Mouse (Mus musculus) olfactory bulb, adult 2 months (tissue): ENCODE results near the gene Itfg2. TPM values are rescaled to one million over a fixed set of nuclear protein-coding genes. Genes with fewer than 3 reads are reported as not detected.
A peak's percentile ranks its signal among the peaks of the same experiment; 100 is the strongest.

Experiments used
- H3K27ac ChIP-seq: fragments of 200-500 bp; 2 replicates; pipeline ENCODE4 v1.5.1; 2012; ENCODE audit warnings: low read depth, low read length; ENCODE audit not compliant: insufficient read depth
- H3K4me1 ChIP-seq: fragments of 200-500 bp; 2 replicates; pipeline ENCODE4 v1.6.1; 2012; ENCODE audit warnings: low read length; ENCODE audit not compliant: control insufficient read depth, insufficient read depth
- H3K4me3 ChIP-seq: fragments of 200-500 bp; 2 replicates; pipeline ENCODE4 v1.5.1; 2012; ENCODE audit warnings: mild to moderate bottlenecking, low read depth, low read length, moderate library complexity; ENCODE audit not compliant: insufficient read depth
- CTCF ChIP-seq: fragments of 200-500 bp; IDR thresholded peaks from 2 replicates; pipeline ENCODE4 v1.5.1; 2012; ENCODE audit warnings: low read depth, mild to moderate bottlenecking, low read length, moderate library complexity; ENCODE audit not compliant: insufficient read depth
- POLR2A ChIP-seq: fragments of 200-500 bp; IDR thresholded peaks from 2 replicates; pipeline ENCODE4 v1.6.1; 2012; ENCODE audit warnings: mild to moderate bottlenecking, low read depth, low read length, moderate library complexity; ENCODE audit not compliant: insufficient read depth
- WGBS: fragments of 180-500 bp; shearing (Covaris S2); methylation state at CpG from one replicate; pipeline ENCODE4 v1.1.7; 2018; 5-methylcytosine and 5-hydroxymethylcytosine counted together
- polyA plus RNA-seq: library from polyadenylated mRNA; stranded (reverse); fragments of >200 nt; gene quantifications from 2 replicates; pipeline ENCODE4 v1.2.4, GENCODE M21; 2012; ENCODE audit warnings: low replicate concordance; ENCODE audit not compliant: missing spikeins, insufficient read depth, insufficient read length

Itfg2 gene
- polyA plus RNA-seq, 1 experiment, result not detected

DNA sequence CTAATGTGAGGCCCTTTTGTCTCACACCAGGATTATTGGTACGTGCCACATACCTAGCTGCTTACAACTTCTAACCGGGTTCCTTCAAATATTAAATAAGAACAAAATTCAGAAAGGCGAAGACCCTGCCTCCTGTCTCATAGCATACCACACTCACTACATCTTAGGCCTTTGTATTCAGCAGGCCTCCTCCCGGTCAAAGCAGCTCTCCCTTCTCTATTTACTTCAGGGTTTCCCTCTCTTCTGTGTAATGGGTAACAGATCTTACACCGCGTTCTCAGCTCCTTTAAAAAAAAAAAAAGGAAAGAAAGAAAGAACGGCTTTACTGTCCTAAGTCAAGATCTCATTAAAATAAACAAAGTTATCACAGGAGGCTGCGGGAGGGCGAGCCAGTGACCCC lies 62.8 kb downstream of the Itfg2 start:
- TF ChIP-seq CTCF (no peak), POLR2A (no peak)
- Histone ChIP-seq H3K4me1 (no peaks in the 10 kb centered on the region), H3K27ac (no peak overlapping the region), H3K4me3 (peak overlapping the region; percentile 63)
- 12% methylated on average over 9 of the region's 9 CpGs for WGBS

Other genes with a start within 250 kb of the Itfg2 start
- gene Tead4, start 124.1 kb downstream of the Itfg2 start, polyA plus RNA-seq, result not detected in 2 replicates
- gene Tulp3, start 69.1 kb downstream of the Itfg2 start, polyA plus RNA-seq, result not detected in 2 replicates
- gene Rhno1, start 62.0 kb downstream of the Itfg2 start, polyA plus RNA-seq, result not detected in 2 replicates
- not detected in 2 replicates for gene Foxm1, start 62.0 kb downstream of the Itfg2 start, polyA plus RNA-seq
- gene Tex52, start 49.5 kb downstream of the Itfg2 start, polyA plus RNA-seq, result not detected in 2 replicates
- gene Gm44596, start 49.4 kb downstream of the Itfg2 start, polyA plus RNA-seq, result not detected in 2 replicates
- not detected in 2 replicates for gene Nrip2, start 25.6 kb downstream of the Itfg2 start, polyA plus RNA-seq
- not detected in 2 replicates for gene Fkbp4, start 13.7 kb upstream of the Itfg2 start, polyA plus RNA-seq
- gene Pzp, start 101.8 kb upstream of the Itfg2 start, polyA plus RNA-seq, result not detected in 2 replicates
- gene A2ml1, start 156.7 kb upstream of the Itfg2 start, polyA plus RNA-seq, result not detected in 2 replicates
- gene Klrb1a, start 198.6 kb upstream of the Itfg2 start, polyA plus RNA-seq, result not detected in 2 replicates
- not detected in 2 replicates for gene Clec2h, start 237.5 kb upstream of the Itfg2 start, polyA plus RNA-seq